Mouse (Mus musculus): ENCODE data around the gene Tnfrsf12a. TPM values are rescaled to one million over a fixed set of nuclear protein-coding genes. Genes with fewer than 3 reads are reported as not detected.

Tnfrsf12a gene
- polyA plus RNA-seq, 1 experiment from 2014 or later: 5.7 TPM

DNA sequence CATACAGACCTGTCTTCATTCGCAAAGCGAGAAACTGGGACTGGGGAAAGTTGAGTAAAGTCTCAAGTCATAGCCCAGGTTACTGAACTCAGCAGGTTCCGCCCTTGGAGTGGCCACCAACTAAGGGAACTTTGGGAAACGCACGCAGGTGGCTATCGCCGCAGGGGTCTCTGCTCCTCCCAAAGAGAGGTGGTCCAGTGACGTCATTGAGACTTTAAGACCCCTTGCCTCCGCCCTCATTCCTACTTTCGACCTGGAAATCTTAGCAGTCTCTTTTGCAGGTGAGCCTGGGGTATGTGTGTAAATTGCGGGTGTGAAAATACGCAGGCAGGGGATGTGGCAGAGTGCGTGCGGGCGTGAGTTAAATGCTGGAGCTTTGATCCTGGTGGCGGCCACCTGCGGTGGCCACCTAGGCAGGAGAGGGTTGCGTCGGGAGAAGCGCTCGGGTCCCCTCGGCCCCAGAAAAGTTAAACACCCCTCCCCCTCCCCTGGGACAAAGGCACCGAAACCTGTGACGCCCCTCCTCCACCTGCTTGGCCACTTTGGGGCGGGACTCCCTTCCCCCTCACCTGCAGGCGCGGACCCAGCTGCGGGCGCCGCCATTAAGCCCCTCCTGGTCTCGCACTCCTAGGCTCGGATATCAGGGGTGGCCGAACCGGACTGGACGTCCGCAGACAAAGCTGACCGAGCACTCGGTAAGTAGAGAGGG lies 2.0 kb upstream of the Tnfrsf12a start, which contains the start of gene Cldn6:
TSS of gene Cldn6 (plus strand) at position 123 of the 709 bp plus-strand sequence.
- Histone ChIP-seq H3K9ac (replicated peaks) (no peak within 1 kb of the TSS), H3K36me3 (no peaks in the 10 kb centered on the region), H3K9me3 (no peaks in the 10 kb centered on the region), H3K27ac (no peak within 1 kb of the TSS), H3K27me3 (peaks cover 90% of the 10 kb centered on the region), H3K4me2 (peak within 1 kb of the TSS; percentile 55), H3K4me1 (replicated peaks) (peaks cover 55% of the 10 kb centered on the region), H3K4me3 (replicated peaks) (peak within 1 kb of the TSS; percentile 36)
- no peak for ATAC-seq (ENCODE audit: insufficient number of reproducible peaks, insufficient read depth, low FRiP score, low TSS enrichment, low read depth)
- WGBS: 2% methylated on average over 38 of the region's 38 CpGs

DNA sequence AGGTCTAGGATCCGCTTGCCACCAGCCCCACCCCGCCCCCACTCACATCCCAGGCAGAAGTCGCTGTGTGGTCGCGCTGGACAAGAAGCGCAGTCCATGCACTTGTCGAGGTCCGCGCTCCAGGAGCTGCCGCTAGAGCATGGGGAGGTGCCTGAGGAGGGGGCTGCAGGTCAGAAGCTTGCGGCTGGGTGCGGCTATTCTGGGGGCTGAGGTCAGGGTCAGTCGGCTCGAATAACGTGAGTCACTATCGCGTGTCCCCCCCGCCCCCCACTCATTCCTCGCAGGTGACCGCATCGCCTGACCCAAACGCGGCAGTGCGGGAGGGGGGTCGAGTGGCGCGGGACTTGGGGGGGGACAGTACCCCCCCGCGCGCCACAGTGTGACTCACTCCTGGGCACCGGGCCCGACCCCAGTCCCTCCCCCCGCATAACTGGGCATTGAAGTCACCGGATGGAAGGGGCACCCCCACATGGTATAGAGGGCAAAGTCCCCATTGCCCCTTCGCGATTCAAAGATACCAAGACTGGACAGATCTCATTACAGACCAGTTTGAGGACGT lies 716 bp downstream of the Tnfrsf12a start:
- H3K9me3 ChIP-seq: no peaks in the 10 kb centered on the region
- no peaks in the 10 kb centered on the region for H3K36me3 ChIP-seq
- H3K27ac ChIP-seq: no peak overlapping the region
- H3K4me1 ChIP-seq (replicated peaks): peaks cover 44% of the 10 kb centered on the region
- peaks cover 63% of the 10 kb centered on the region for H3K27me3 ChIP-seq
- peak overlapping the region; percentile 97 for H3K4me2 ChIP-seq
- peak overlapping the region; percentile 50 for H3K9ac ChIP-seq (replicated peaks)
- H3K4me3 ChIP-seq (replicated peaks): peak overlapping the region; percentile 49
- no peak for ATAC-seq (ENCODE audit: insufficient number of reproducible peaks, insufficient read depth, low FRiP score, low TSS enrichment, low read depth)
- WGBS: under 1% methylated on average over 37 of the region's 37 CpGs

DNA sequence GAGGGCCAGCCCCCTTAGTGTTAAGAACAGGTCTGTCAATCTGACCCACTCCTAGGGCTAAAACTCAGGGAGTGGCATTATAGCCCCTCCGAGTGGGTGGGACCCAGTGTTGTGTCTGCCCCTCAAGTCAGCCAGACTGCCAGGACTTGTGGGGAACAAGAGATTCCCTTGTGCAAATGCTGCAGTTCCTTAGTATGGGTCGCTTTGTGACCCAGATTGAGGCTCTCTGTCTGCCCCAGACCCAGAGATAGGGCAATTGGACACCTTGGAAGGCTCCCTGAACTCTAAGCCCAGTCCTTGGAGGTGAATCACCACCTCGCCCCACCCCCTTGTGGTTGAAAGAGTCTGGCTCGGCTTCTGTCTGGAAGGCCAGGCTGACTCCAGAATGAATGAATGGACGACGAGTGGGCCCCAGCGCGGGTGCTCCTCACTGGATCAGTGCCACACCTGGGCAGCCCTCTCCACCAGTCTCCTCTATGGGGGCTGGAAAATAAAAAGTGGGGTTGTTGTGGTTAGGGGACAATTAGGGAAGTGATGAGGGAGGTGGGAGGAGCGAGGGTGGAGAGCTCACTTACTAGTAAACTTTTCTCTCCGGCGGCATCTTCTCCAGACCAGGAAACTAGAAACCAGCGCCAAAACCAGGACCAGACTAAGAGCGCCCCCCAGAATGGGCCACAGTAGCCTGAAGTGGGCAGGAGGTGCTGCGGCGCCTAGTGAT lies 1.5 kb downstream of the Tnfrsf12a start:
- Histone ChIP-seq H3K4me2 (peak overlapping the region; percentile 97), H3K4me3 (replicated peaks) (peak overlapping the region; percentile 49), H3K27ac (no peak overlapping the region), H3K27me3 (peaks cover 54% of the 10 kb centered on the region), H3K36me3 (peaks cover under 1% of the 10 kb centered on the region; the same call in 1 of the 2 replicates), H3K9ac (replicated peaks) (peak overlapping the region; percentile 50; the same call in 1 of the 2 replicates), H3K4me1 (replicated peaks) (peaks cover 44% of the 10 kb centered on the region), H3K9me3 (no peaks in the 10 kb centered on the region)
- WGBS: 13% methylated on average over 15 of the region's 15 CpGs
- no peak for ATAC-seq (ENCODE audit: insufficient number of reproducible peaks, insufficient read depth, low FRiP score, low TSS enrichment, low read depth)

DNA sequence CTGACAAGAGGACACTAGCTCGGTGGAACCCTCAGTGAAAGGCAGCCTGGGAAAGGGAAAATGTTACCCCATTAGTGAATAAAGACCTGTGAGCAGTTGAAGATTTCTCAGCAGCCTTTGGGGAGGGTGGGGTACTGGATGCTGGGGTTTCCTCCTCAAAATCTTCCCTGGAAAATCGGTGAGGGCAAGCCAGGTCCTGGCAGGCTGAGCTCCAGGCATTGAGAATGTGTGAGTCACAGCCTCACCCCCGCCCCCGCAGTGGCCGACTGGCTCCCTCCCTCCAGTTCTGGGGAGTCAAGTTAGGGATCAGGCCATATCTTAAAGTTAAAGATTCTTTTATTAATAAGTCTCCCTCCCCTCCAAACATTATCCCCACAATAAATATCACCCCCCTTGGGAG lies 2.1 kb downstream of the Tnfrsf12a start:
- 25% methylated on average over 5 of the region's 5 CpGs for WGBS
- Histone ChIP-seq H3K4me2 (peak overlapping the region; percentile 97), H3K4me3 (replicated peaks) (no peak overlapping the region), H3K36me3 (peaks cover 7% of the 10 kb centered on the region), H3K27ac (no peak overlapping the region), H3K9me3 (no peaks in the 10 kb centered on the region), H3K27me3 (peaks cover 48% of the 10 kb centered on the region), H3K4me1 (replicated peaks) (peaks cover 44% of the 10 kb centered on the region), H3K9ac (replicated peaks) (no peak overlapping the region)
- ATAC-seq (ENCODE audit: insufficient number of reproducible peaks, insufficient read depth, low FRiP score, low TSS enrichment, low read depth): no peak

DNA sequence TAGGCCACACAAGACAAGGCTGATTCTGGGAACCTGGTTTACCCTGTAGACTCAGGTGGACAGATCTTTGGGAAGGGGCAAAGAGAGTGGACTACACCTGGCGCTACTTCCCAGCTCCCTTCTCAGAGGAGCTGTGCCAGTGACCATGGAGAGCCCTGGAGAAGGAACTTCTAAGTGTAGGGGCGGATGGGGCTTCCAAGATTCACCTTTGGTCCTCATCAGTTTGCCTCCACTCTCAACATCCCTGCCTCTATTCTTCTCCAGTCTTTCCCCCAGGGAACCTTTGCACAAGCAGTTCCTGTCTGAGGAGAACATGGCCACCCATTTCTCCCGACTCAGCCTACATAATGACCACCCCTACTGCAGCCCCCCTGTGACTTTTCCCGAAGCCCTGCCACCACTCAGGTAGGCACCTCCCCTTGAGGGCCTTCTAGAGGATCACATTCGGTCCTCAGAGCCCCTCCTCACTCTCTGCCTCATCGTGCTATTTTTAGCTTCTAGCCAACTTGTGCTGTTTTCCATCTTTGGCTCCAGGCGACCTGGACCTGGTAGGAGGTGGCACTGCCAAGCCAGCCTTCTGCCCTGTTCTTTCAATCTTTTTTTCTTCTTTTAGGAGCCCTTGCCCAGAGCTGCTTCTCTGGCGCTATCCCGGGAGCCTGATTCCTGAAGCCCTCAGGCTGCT lies 2.9 kb downstream of the Tnfrsf12a start:
- Histone ChIP-seq H3K9me3 (no peaks in the 10 kb centered on the region), H3K4me1 (replicated peaks) (peaks cover 40% of the 10 kb centered on the region), H3K4me3 (replicated peaks) (peak overlapping the region; percentile 59), H3K27me3 (peaks cover 41% of the 10 kb centered on the region), H3K9ac (replicated peaks) (peak overlapping the region; percentile 58), H3K36me3 (peaks cover 14% of the 10 kb centered on the region), H3K4me2 (peak overlapping the region; percentile 74), H3K27ac (peak overlapping the region; percentile 50; the same call in 1 of the 2 replicates)
- 31% methylated on average over 9 of the region's 9 CpGs for WGBS
- ATAC-seq (ENCODE audit: insufficient number of reproducible peaks, insufficient read depth, low FRiP score, low TSS enrichment, low read depth): 0 out of 2 replicates have a peak, but pooled peaks have one; percentile 0

DNA sequence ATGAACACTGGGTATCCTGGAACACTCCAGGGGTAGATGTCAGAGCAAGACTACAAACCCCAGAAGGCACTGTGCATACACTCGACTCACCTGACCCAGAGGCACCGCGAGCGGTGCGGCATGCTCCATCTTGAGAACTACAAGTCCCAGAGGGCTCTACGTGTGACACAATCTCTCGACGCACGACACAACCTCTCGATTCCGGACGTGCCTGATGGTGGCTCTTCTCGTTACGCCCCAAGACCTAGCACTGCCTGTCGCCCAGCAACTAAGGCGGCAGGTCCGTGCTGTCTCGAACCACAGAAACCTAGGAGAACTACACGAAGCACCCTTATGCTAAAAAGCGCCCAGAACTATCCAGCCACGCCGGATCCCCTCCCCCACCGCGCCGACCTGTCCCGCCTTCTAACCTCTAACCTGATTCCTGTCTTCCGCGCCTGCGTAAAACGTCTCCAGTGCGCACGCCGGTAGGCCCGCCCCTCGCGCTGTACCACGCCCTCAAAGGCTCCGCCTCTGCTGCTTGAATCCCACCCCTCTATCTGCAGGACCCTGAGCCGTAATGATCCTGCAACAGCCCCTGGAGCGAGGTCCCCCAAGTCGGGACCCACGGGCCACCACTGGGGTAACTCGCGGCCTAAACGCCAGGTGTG lies 3.7 kb downstream of the Tnfrsf12a start, which contains the start of the genes Hcfc1r1 and Thoc6:
TSS of gene Hcfc1r1 (plus strand) at position 173 of the 650 bp plus-strand sequence.
TSS of gene Thoc6 (minus strand) at position 459 of the 650 bp plus-strand sequence.
- H3K27me3 ChIP-seq: peaks cover 33% of the 10 kb centered on the region
- H3K9ac ChIP-seq (replicated peaks): peak within 1 kb of the TSS; percentile 58
- H3K27ac ChIP-seq: peak within 1 kb of the TSS; percentile 50; the same call in 1 of the 2 replicates
- H3K9me3 ChIP-seq: no peaks in the 10 kb centered on the region
- peak within 1 kb of the TSS; percentile 74 for H3K4me2 ChIP-seq
- peaks cover 22% of the 10 kb centered on the region for H3K36me3 ChIP-seq
- peak within 1 kb of the TSS; percentile 59 for H3K4me3 ChIP-seq (replicated peaks)
- WGBS: under 1% methylated on average over 45 of the region's 45 CpGs
- peaks cover 35% of the 10 kb centered on the region for H3K4me1 ChIP-seq (replicated peaks)
- ATAC-seq (ENCODE audit: insufficient number of reproducible peaks, insufficient read depth, low FRiP score, low TSS enrichment, low read depth): peak; percentile 93

DNA sequence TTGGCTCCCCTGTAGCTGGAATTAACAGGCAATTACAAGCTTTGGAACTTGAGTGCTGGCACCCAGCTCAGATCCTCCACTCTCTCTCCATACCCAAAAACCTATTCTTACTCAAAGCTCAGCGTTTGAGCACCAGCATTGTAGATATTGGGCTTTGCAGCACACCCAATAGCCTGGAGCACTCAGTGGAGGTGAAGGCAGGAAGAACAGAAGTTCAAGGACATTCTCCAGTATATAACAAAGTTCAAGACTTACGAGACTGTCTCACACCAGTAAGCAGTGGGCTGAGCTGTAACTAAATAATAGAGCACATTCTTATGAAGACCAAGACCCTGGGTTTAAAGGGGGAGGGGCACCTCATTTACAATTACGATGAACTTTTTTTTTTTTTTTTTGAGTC lies 4.5 kb downstream of the Tnfrsf12a start:
- H3K4me3 ChIP-seq (replicated peaks): peak overlapping the region; percentile 59
- H3K27me3 ChIP-seq: peaks cover 25% of the 10 kb centered on the region
- WGBS: 57% methylated on average over 3 of the region's 3 CpGs
- H3K9me3 ChIP-seq: no peaks in the 10 kb centered on the region
- no peak overlapping the region for H3K9ac ChIP-seq (replicated peaks)
- no peak overlapping the region for H3K27ac ChIP-seq
- H3K4me2 ChIP-seq: peak overlapping the region; percentile 74
- ATAC-seq (ENCODE audit: insufficient number of reproducible peaks, insufficient read depth, low FRiP score, low TSS enrichment, low read depth): no peak
- peaks cover 35% of the 10 kb centered on the region for H3K4me1 ChIP-seq (replicated peaks)
- peaks cover 30% of the 10 kb centered on the region for H3K36me3 ChIP-seq

DNA sequence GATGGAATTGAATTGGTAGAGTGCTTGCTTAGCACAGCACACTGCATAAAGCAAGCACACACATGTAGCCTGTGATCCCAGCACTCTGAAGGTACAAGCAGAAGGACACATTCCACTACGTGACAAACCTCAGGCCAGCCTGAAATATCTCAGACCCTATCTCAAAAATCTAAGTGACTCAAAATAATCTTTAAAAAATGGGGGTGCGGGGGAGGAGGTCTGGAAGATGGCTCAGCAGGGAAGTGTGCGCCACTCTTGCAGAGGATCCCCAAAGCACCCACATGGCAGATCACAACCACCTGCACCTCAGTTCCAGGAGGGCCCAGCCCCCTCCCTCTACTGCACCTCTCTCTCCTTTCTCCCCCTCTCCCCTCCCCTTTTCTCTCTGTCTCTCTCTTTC lies 5.7 kb downstream of the Tnfrsf12a start:
- WGBS: 88% methylated on average over 3 of the region's 3 CpGs
- peaks cover 21% of the 10 kb centered on the region for H3K27me3 ChIP-seq
- H3K4me1 ChIP-seq (replicated peaks): peaks cover 32% of the 10 kb centered on the region
- no peak for ATAC-seq (ENCODE audit: insufficient number of reproducible peaks, insufficient read depth, low FRiP score, low TSS enrichment, low read depth)
- H3K9ac ChIP-seq (replicated peaks): no peak overlapping the region; the same call in 1 of the 2 replicates
- peaks cover 43% of the 10 kb centered on the region for H3K36me3 ChIP-seq
- H3K9me3 ChIP-seq: no peaks in the 10 kb centered on the region
- H3K4me2 ChIP-seq: no peak overlapping the region
- no peak overlapping the region for H3K4me3 ChIP-seq (replicated peaks)
- H3K27ac ChIP-seq: no peak overlapping the region

DNA sequence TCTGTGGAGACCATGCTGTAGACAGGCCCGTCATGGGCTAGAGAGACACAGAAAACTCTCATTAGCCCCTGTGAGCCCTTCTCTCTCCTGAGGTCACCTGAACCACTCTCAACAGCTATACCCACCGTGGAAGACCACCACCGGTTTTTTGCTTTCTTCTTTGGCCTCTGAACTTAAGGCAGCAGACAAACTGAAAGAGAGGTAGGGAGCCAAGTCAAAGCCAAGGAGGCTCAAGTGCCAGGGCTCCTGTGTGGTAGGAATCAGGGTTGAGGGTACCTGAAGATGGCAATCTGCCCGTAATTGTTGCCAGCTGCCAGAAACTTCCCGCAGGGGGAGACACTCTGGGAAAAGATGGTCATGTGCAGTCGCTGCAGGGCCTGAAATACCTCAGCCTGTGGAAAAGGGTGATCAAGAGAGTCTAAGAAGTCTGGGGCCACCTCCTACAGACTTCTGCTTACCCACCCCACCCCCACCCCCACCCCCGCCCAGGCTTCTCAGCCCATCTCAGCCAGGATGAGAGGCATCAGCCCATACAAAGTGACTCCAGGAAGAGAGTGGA lies 6.7 kb downstream of the Tnfrsf12a start:
- H3K4me3 ChIP-seq (replicated peaks): no peak overlapping the region
- H3K4me1 ChIP-seq (replicated peaks): peaks cover 23% of the 10 kb centered on the region
- H3K36me3 ChIP-seq: peaks cover 46% of the 10 kb centered on the region
- no peak overlapping the region for H3K4me2 ChIP-seq
- no peak for ATAC-seq (ENCODE audit: insufficient number of reproducible peaks, insufficient read depth, low FRiP score, low TSS enrichment, low read depth)
- no peak overlapping the region for H3K9ac ChIP-seq (replicated peaks)
- WGBS: 85% methylated on average over 6 of the region's 7 CpGs
- no peak overlapping the region for H3K27ac ChIP-seq
- no peaks in the 10 kb centered on the region for H3K9me3 ChIP-seq
- peaks cover 12% of the 10 kb centered on the region for H3K27me3 ChIP-seq

DNA sequence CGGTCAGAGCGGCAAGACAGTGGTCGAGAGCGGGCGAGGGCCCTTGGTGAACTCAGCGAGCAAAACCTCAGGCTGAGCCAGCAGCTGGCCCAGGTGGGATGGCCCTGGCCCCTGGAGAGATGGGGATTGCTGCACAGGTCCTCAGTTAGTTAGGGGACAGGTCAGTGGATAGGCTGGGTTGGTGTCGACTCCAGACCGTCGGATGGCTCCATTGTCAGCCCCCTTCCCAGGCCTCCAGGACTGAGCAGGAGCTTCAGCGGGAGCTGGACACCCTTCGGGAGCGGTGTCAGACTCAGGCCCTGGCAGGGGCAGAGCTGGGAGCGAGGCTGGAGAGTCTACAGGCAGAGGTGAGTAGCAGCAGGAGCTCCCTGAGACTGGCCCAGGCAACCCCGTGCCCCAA lies 11.8 kb downstream of the Tnfrsf12a start:
- no peak overlapping the region for H3K4me2 ChIP-seq
- H3K27ac ChIP-seq: no peak overlapping the region
- 0 out of 2 replicates have a peak, but pooled peaks cover 7% of the 10 kb centered on the region for H3K4me1 ChIP-seq (replicated peaks)
- H3K36me3 ChIP-seq: peaks cover 44% of the 10 kb centered on the region
- WGBS: 80% methylated on average over 14 of the region's 14 CpGs
- no peak for ATAC-seq (ENCODE audit: insufficient number of reproducible peaks, insufficient read depth, low FRiP score, low TSS enrichment, low read depth)
- no peak overlapping the region for H3K9ac ChIP-seq (replicated peaks)
- H3K27me3 ChIP-seq: peaks cover 26% of the 10 kb centered on the region
- H3K4me3 ChIP-seq (replicated peaks): no peak overlapping the region
- H3K9me3 ChIP-seq: no peaks in the 10 kb centered on the region
